Mouse (Mus musculus) layer of hippocampus, adult 18-20 months (tissue): ENCODE results near the gene Sars2. TPM values are rescaled to one million over a fixed set of nuclear protein-coding genes. Genes with fewer than 3 reads are reported as not detected.
A peak's percentile ranks its signal among the peaks of the same experiment; 100 is the strongest.
"Not testable (repeated sequence)": the region's sequence is repeated elsewhere in the genome, so short reads cannot be mapped to it uniquely, and the experiment has no call there.

Experiments
- DNase-seq, 2 experiments: peaks; one replicate each; pipeline ENCODE4 v3.0.0; 2022; ENCODE audit warnings: low spot score in 2 of 2
- long read RNA-seq: library from polyadenylated mRNA; stranded (forward); transcript quantifications from one replicate; pipeline ENCODE4 v2.0.0, GENCODE M21; 2021
- total RNA-seq, 2 experiments: library from RNA; stranded (reverse); gene quantifications; 2 replicates each; pipeline ENCODE4 v1.2.3; 2021

Sars2 gene
- total RNA-seq: 10 to 100 TPM; 11.1 to 11.2 TPM
- long read RNA-seq, transcript Sars2-201 (16 exons, 1,868 nt): major isoform, 6 of 14 reads
- long read RNA-seq, partial matches to known transcripts: 2 of 14 reads
- long read RNA-seq, other reads (novel, unspliced or antisense): 6 of 14 reads

DNA sequence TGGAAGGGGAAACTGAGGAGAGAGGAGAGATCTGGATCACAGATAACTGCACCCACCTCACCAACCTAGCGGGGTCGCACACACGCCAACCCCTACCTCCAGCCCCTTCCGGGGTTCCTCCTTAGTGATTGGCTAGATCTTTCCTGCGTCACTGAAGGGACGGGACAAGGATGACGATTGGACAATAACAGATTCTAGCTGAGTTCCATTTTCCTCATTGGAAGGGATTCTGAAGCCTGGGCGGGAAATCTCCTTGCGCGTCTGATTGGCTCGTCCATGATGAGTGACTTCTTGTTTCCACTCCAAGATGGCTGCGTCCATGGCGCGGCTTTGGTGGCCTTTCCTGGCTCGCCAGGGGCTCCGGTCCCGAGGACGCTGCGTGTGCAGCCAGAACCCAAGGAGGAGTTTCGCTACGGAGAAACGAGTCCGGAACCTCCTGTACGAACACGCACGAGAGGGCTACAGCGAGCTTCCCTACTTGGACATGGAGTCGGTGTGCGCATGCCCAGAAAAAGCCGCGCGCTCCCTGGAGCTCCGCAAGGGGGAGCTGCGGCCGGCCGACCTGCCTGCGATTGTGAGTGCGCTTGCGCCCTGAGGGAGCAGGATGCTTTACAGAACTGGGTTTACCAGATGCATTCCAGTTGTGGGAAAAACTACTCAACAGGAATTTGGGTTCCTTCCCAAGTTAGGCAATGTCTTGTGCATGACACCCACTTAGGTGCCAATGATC is at the start of gene Sars2, which contains the start of gene Mrps12:
Gene Sars2 (plus strand): TSS at position 284 of the 730 bp plus-strand sequence.
Gene Mrps12 (minus strand): TSS at position 112 of the 730 bp plus-strand sequence.
- DNase-seq: peak; percentile 96 to 99

DNA sequence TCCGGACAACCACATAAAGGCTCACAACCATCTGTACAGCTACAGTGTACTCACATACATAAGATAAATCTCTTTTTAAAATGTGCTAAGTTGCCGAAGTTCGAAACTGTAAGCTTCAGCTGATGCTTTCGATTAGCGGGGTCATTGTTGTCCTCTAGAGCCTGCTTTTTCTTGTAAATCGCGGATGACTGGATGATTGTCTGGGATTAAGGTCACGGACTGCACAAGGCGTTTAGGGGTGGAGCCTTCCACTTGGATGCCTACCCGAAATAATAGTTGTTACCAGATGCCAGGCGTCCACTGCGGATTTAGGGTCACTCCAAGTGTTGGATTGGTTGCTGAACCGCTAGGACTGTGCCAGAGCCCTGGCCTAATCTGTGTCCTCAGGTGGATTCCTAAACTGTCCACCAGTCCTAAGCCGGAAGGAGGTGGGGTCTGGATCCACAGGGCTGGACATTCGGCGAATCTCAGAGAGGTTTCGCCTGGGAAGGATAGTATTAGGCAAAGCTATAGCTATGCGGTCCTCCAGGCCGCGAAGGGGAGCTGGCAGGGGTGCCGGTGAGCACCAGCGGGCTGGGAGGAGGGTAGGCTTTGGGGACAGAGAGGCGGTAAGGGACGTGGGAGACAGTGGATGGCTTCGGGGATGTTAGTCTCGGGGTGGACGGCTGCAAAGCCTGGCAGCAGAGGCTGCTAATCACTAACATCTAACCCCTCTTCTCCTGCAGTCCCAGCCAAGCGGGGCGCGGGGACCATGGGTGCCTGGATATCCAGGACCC is 49.1 kb upstream of the Sars2 start, which contains the start of gene Fbxo27:
Gene Fbxo27 (plus strand): TSS at position 305 of the 776 bp plus-strand sequence.
- DNase-seq: peak; percentile 43 to 46

DNA sequence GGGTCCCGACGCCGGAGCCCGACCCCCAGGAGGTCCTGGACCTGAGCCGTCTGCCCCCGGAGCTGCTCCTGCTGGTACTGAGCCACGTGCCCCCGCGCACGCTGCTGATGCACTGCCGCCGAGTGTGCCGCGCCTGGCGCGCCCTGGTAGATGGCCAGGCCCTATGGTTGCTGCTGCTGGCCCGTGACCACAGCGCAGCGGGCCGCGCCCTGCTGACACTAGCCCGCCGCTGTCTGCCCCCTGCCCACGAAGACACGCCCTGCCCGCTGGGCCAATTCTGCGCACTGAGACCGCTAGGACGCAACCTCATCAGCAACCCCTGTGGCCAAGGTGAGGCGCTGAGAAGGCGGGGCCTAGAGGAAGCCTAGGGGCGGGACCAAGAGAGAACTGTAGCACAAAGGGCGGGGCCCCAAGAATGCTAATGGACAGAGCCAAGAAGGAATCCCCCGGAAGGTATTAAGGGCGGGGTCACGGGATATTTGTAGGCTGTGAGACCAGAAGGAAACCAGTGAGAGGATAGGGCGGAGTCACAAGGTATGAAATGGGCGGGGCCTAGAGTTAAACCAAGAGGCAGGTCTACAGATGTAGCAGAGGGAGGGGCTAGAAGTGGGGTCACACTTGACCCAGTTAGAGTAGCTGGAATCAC is 48.3 kb upstream of the Sars2 start:
- peak; percentile 65 to 74 for DNase-seq

DNA sequence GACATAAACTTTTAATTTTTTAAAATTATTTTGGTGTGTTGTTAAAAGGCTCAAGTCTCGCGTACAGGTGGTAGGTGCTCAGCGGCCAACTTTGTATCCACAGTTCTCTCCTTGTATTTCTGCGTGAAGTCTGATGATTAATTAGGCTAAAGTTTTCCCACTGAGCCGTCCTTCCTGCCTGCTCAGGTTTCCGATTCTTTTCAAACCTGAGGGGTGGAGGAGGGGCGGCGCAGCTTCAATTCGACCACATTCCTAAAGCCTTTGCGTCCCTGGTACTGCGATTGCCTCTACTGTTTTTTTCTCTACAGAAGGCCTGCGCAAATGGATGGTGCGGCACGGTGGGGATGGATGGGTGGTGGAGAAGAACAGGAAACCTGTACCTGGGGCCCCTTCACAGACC is 47.4 kb upstream of the Sars2 start:
- DNase-seq: no peak

DNA sequence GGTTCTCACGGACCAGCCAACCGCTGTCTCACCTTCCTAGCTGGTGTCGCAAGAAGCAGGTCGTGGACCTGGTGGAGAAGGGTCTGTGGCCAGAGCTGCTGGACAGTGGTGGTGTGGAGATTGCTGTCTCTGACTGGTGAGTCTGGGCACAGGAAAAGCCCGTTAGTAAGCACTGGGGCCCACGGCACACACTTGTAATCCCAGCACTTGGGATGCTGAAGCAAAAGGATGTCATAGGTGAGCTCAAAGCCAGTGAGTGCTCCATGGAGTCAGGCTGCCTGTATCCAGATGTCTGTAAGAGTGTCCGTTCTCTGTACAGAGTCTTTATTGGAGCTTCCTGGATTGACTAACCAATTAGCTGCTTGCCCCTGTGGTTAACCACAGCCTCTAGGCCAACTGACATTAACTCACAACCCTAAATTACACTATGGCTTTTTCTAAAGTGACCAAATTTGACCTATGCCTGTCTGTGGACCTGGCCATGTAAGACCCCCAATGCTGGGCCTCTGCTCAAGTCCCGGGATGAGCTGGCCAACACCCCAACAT is 46.8 kb upstream of the Sars2 start:
- no peak for DNase-seq

DNA sequence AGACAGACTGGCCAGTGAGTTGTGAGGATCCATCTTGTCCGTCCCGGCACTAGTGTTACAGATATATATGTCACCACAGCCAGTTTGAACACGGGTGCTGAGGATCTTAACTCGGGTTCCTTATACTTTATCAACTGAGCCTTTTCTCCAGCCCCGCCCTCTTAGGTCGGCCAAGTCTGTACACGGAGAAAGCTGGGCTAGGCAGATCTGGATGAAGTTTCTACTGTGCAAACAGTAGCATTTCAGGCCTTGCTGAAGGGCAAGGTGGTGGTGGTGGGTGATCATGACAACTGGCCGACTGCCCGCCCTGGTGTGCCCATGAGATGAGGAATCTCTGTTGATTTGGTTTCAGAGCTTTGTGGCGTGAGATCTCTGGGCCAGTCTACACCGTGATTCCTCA is 44.5 kb upstream of the Sars2 start:
- DNase-seq: no peak

DNA sequence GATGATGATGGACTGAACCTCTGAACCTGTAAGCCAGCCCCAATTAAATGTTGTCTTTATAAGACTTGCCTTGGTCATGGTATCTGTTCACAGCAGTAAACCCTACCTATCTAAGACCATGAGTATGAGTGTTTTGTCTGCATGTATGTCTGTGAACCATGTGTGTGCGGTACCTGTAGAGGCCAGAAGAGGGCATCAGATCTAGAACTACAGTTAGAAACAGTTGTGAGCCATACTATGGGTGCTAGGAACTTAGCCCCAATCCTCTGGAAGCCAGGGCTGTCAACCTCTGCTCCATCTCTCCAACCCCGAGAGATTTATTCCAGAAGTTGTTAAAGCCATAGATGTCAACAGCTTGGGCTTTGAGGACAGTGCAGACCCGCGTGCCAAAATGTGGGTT is 41.5 kb upstream of the Sars2 start:
- no peak for DNase-seq

DNA sequence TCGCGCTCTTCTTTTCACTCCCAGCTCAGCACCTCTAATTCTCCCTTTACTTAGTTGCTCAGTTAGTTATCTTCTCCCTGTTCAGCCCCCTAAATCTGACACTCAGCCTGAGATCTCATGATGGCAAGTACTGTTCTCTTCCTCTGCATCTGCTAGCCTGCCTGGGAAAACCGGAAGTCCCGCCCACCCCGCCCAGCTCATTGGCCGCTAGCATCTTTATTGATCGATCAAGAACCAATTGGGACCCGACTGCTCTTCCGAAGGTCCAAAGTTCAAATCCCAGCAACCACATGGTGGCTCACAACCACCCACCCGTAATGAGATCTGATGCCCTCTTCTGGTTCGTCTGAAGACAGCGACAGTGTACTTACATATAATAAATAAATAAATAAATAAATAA is 40.5 kb upstream of the Sars2 start:
- DNase-seq: not testable (repeated sequence)

DNA sequence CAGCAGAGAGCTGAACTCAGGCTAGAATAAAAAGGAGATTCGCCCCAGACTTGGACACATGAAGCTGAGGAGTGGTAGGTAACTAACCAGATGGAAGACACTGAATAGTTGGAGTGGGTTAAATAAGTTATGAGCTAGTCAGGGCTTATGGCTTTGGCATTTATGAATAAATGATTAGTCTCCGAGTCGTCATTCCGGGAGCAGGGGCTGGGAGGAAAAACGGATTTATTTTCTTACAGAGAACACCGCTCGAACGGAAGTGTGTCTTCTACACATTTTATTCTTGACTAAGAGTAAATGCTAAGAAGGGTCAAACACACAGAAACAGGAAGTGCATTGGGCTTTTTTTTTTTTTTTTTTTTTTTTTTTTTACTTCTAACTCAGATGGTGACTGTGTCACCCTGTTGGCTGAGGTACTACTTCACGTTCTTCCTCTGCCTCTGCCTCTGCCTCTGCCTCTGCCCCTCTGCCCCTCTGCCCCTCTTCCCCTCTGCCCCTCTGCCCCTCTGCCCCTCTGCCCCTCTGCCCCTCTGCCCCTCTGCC is 39.1 kb upstream of the Sars2 start:
- DNase-seq: no peak

DNA sequence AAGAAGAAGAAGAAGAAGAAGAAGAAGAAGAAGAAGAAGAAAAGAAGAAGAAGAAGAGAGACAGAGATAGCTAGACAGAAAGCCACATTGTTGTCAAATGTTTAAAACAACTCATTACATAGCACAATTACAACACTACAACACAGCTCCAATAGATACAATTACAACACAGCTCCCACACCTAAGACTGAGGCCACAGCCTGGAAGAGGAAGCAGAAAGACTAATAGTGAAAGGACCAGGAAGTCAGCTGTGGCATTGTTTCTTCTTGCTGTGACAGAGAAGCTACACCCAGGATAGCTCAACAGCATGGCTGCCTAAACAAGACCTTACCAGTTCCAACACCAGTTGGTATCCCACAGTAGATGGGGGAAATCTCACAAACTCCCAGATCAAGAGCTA is 32.3 kb upstream of the Sars2 start:
- DNase-seq: no peak

DNA sequence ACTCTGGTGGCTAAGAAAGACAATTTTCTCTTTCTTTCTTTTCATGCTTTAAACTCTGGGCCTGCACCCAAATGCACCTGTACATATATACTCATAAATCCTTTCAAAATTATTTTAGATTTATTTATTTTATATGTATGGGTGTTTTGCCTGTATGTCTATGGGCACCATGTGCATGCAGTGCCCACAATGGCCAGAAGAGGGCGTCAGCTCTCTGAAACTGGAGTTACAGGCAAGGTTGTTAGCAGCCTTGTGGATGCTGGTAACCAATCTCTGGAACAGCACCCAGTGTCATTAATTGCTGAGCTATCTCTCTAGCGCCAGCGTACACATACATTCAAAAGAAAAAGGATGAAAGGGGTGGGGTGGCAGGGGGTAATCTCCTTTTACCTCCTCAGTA is 30.8 kb upstream of the Sars2 start:
- no peak for DNase-seq

DNA sequence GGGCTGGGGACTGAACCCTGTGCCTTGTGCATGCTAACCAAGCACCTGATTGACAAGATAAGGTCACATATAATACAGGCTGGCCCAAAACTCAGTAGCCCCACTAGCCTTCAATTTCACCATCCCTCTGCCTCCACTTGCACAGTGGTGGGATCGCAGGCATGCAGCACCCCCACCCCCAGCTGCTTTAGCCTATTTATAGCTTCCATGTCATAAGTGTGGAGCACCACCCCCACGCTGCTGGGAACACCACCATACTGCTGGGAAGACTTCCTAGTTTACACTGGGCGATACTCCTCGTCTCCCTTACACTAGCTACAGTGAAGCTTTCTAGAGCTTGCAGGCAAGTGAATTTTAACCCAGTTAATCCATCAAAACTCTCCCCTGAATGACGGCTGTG is 27.1 kb upstream of the Sars2 start:
- peak; percentile 29 to 70 for DNase-seq

DNA sequence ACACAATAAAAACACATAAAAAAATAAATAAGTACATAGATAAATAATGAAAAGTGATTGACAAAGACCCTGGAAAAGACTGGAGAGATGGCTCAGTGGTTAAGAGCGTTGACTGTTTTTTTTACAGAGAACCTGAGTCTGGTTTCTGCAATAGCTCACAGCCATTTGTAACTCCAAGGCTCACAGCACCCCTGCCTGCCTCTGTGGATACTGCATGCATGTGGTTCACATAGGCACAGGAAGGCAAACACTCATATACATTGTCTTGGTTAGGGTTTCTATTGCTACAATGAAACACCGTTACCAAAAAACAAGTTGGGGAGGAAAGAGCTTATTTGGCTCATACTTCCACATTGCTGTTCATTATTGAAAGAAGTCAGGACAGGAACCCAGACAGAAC is 26.2 kb upstream of the Sars2 start:
- no peak for DNase-seq

DNA sequence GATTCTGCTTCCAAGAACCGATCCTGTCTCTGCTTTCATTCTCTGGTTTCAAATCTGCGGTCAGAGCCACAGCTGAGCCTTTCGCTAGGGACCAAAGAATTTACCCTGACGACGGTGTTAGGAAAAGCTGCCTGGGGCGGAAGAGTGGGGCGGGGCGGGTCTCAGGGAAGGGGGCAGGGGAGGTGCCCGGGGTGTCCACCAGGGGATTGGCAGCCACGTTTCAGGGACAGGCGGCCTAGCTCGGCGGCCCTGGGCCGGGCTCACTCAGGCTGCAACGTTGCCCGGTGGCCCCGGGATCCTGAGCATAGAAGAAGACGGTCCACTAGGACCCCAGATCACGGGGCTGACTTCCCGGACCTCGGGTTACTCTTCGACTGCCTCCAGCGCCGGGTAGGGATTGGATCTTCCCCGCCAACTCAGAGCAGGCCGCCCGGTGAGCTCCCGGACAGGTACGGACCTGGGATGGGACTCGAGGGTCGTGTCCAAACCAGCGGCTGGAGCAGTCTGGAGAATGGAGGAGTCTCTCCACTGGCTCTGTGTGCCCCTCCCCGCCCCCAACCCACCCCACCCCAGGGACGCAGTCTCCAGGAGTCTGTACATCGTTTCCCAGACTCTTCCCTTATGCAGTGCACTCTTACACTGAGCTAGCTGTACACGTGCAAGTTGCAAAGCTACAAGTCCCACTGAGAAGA is 25.1 kb upstream of the Sars2 start, which contains the start of gene Fbxo17:
Gene Fbxo17 (plus strand): TSS at position 215 of the 692 bp plus-strand sequence.
- no peak for DNase-seq

DNA sequence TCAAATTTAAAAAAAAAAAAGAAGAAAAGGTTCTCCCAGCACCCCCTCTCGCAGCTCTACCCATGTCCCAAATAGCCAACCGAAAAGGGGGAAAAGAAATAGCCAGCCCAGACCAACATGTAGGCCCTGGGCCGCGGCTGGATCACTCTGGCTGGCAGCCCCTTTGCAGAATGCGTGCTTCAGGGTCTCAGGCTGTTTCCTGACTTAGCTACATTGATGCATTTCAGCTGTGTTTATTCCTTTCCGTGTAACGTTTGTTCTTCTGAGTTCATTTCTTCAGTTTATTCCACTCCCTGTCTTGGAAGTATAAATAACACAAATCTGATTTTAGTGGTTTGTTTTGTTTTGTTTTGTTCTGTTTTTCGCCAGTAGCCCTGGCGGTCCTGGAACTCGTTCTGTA is 24.1 kb upstream of the Sars2 start:
- DNase-seq: no peak

DNA sequence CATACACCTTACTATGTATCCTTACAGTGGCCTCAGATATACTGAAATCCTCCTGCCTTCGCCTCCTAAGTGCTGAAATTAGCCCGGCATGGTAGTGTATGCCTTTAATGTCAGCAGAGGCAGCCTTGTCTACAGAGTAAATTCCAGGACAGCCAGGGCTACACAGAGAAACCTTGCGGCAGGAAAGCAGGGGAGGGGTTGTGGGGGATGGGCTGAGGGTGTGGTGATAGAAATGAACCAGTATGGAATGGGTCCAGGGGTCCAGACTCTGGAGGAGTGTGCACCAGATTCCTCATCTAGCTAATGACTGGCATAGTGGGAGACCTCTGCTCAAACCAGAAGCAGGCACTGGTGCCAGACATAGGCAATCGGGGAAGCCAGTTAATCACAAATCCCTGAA is 22.6 kb upstream of the Sars2 start:
- DNase-seq: no peak

DNA sequence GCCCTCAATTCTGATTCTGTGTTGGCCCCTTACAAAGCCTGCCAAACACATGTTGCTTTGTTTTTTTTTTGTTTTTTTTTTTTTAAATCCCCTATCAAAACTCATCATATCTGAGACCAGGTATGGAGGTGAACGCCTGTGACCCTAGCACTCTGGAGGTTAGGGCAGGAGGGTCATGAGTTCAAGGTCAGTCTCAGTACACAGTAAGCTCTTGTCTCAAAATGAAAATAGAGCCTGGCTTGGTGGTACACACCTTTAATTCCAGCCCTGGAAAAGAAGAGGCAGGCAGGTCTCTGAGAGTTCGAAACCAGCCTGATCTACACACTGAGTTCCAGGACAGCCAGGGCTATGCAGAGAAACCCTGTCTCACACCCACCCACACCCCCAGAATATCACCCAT is 22.1 kb upstream of the Sars2 start:
- DNase-seq: no peak

DNA sequence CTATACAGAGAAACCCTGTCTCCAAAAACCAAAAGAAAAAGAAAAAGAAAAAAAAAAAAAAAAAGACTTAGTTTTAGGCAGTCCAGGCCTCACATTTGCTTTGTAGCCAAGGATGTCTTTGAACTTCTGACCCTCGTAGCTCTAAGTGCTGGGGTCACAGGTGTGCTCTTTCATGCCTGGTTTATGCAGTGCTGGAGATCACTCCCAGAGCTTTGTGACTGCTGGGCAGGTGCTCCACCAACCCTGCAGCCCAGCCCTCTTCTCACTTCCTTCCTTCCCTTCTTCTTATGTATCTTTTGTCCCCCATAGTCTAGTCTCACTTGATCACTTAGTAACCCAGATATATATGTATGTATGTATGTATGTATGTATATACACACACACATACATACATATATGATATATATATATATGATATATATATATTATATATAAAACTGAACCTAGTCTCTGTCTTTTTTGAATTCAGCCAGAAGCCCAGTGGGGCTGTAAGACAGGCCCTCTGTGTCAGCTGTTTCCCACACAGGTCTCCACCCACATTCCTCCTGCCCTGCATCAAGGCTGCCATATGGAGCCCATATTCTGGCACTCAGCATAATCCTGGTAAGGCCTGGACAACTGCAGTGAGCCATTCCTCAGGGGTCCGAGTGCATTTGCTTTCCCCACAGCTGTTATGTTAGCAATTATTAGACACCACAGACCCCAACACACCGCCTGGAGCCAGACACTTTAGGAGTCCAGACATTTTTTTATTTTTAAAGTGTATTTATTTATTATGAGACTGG is 20.8 kb upstream of the Sars2 start:
- no peak for DNase-seq

DNA sequence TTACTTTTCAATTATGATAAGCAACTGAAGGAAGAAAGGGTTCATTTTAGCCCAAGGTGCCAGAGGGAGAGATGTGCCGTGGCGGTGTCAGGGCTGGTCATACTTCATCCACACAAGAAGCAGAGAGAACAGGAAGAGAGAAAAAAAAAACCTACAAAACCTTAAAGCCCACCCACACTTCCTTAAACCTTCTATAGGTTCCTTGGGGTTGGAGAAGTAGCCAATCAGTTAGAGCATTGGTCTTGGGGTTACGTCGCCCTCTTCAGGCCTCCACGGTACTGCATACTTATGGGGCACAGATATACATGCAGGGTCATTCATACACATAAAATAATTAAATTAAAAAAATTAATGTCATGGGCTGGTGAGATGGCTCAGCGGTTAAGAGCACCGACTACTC is 19.7 kb upstream of the Sars2 start:
- DNase-seq: no peak

DNA sequence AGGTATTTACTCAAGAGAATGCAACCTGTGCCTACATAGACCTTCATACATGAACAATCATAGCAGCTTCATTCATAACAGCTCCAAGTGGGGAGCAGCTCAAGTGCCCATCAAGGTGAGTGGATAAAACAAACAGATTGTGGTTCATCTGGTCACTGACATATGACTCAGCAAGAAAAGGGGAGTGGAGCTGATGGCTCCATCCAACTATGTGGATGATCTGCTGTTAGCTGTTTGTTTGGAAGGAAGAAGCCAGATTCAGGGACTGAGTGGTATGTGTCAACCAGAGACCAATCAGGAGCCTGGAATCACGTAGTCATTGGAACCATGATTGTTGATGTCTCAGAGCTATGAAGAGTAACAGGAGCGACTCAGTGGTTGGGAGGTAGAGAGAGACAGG is 17.2 kb upstream of the Sars2 start:
- DNase-seq: no peak
